Mouse (Mus musculus) myocyte (in vitro differentiated cells): ENCODE measurements around the gene Cd163. TPM values are rescaled to one million over a fixed set of nuclear protein-coding genes. Genes with fewer than 3 reads are reported as not detected.

ENCODE experiments used
- H3K27me3 ChIP-seq: one replicate; pipeline ENCODE4 v1.6.1; 2011; ENCODE audit not compliant: control insufficient read depth, insufficient read depth, insufficient read length
- H3K36me3 ChIP-seq: one replicate; pipeline ENCODE4 v1.6.1; 2011; ENCODE audit not compliant: control insufficient read depth, insufficient read depth
- H3K4me2 ChIP-seq: one replicate; pipeline ENCODE4 v1.6.1; 2011; ENCODE audit warnings: low read depth, control low read depth
- H3K4me3 ChIP-seq: one replicate; pipeline ENCODE4 v1.5.1; 2011; ENCODE audit warnings: mild to moderate bottlenecking, control low read depth, moderate library complexity
- H3K79me2 ChIP-seq: one replicate; pipeline ENCODE4 v1.6.1; 2011; ENCODE audit not compliant: control insufficient read depth, insufficient read depth
- H3ac ChIP-seq: one replicate; pipeline ENCODE4 v1.6.1; 2011; ENCODE audit not compliant: control insufficient read depth, insufficient read length
- CEBPB ChIP-seq: IDR thresholded peaks from 2 replicates; pipeline ENCODE4 v1.6.1; 2011; ENCODE audit warnings: mild to moderate bottlenecking, moderate library complexity; ENCODE audit not compliant: poor library complexity, insufficient read depth, severe bottlenecking
- E2F4 ChIP-seq: IDR thresholded peaks from one replicate; pipeline ENCODE4 v1.6.1; 2011; ENCODE audit warnings: mild to moderate bottlenecking, control low read depth, moderate library complexity; ENCODE audit not compliant: insufficient read depth
- MAX ChIP-seq: IDR thresholded peaks from one replicate; pipeline ENCODE4 v1.6.1; 2011; ENCODE audit warnings: low read depth, mild to moderate bottlenecking, control low read depth
- MYOD1 ChIP-seq, 3 experiments: IDR thresholded peaks; one replicate each; pipeline ENCODE4 v1.6.1; 2011; ENCODE audit warnings: control low read depth in 2 of 3, low read depth in 2 of 3, mild to moderate bottlenecking in 2 of 3, moderate library complexity in 1 of 3; ENCODE audit not compliant: insufficient read length in 2 of 3, control insufficient read depth in 1 of 3
- MYOG ChIP-seq, 3 experiments: IDR thresholded peaks; one replicate each; pipeline ENCODE4 v1.6.1; 2011; ENCODE audit warnings: control low read depth in 2 of 3, low read depth in 2 of 3, mild to moderate bottlenecking in 2 of 3; ENCODE audit not compliant: insufficient read length in 2 of 3, control insufficient read depth in 1 of 3, insufficient read depth in 1 of 3
- POLR2A ChIP-seq: IDR thresholded peaks from one replicate; pipeline ENCODE4 v1.6.1; 2011; ENCODE audit warnings: low read depth, mild to moderate bottlenecking, control low read depth, moderate library complexity; ENCODE audit not compliant: insufficient read length
- POLR2AphosphoS2 ChIP-seq: IDR thresholded peaks from one replicate; pipeline ENCODE4 v1.6.1; 2011; ENCODE audit warnings: low read depth, control low read depth; ENCODE audit not compliant: insufficient read length
- REST ChIP-seq: IDR thresholded peaks from one replicate; pipeline ENCODE4 v1.6.1; 2011; ENCODE audit warnings: mild to moderate bottlenecking, control low read depth, moderate library complexity; ENCODE audit not compliant: insufficient read depth, insufficient read length
- SRF ChIP-seq: IDR thresholded peaks from one replicate; pipeline ENCODE4 v1.6.1; 2011; ENCODE audit warnings: low read depth; ENCODE audit not compliant: control insufficient read depth, insufficient read length
- TCF12 ChIP-seq: IDR thresholded peaks from one replicate; pipeline ENCODE4 v1.6.1; 2011; ENCODE audit warnings: mild to moderate bottlenecking, control low read depth; ENCODE audit not compliant: poor library complexity, insufficient read depth, severe bottlenecking
- TCF3 ChIP-seq: IDR thresholded peaks from one replicate; pipeline ENCODE4 v1.6.1; 2011; ENCODE audit warnings: low read depth, control low read depth; ENCODE audit not compliant: insufficient read length
- USF1 ChIP-seq: IDR thresholded peaks from one replicate; pipeline ENCODE4 v1.6.1; 2011; ENCODE audit warnings: low read depth, mild to moderate bottlenecking, control low read depth, moderate library complexity
- polyA plus RNA-seq: library from polyadenylated mRNA; unstranded; fragments of >200 nt; fragmentation: generic; extraction: Trizol; gene quantifications from one replicate; pipeline ENCODE4 v1.2.1, GENCODE M21; 2012; ENCODE audit warnings: missing spikeins

The Cd163 gene
- polyA plus RNA-seq, 1 experiment: 0.24 TPM

GRCm38 (mm10) chr6:124376311-124376710 is 71.9 kb downstream of the Cd163 start:
- H3K4me3 ChIP-seq: no peak overlapping the region
- no peak overlapping the region for H3K4me2 ChIP-seq
- H3K79me2 ChIP-seq: no peaks in the 10 kb centered on the region

GRCm38 (mm10) chr6:124377494-124378255 is 73.2 kb downstream of the Cd163 start:
- H3ac ChIP-seq: no peak overlapping the region
- no peaks in the 10 kb centered on the region for H3K79me2 ChIP-seq
- H3K4me2 ChIP-seq: no peak overlapping the region
- no peak overlapping the region for H3K4me3 ChIP-seq
- no peaks in the 10 kb centered on the region for H3K27me3 ChIP-seq
- no peaks in the 10 kb centered on the region for H3K36me3 ChIP-seq
- no peak for TF ChIP-seq MAX
- no peak for TF ChIP-seq USF1
- no peak for TF ChIP-seq POLR2A
- no peak for TF ChIP-seq REST
- TF ChIP-seq TCF12: no peak
- TF ChIP-seq E2F4: no peak
- no peak for TF ChIP-seq TCF3
- TF ChIP-seq POLR2AphosphoS2: no peak
- no peak for TF ChIP-seq CEBPB
- no peak for TF ChIP-seq MYOD1 (IDR thresholded peaks at IDR 0.05; ENCODE audit: control insufficient read depth in 1 of 3, insufficient read length in 2 of 3, low read depth in 2 of 3)
- TF ChIP-seq SRF: no peak
- no peak for TF ChIP-seq MYOG (IDR thresholded peaks at IDR 0.05; ENCODE audit: control insufficient read depth in 1 of 3, insufficient read depth in 1 of 3, insufficient read length in 2 of 3, low read depth in 2 of 3)

More at GRCm38 (mm10) chr6:124376311-124376710, 71.9 kb downstream of the Cd163 start:
- no peaks in the 10 kb centered on the region for H3K36me3 ChIP-seq
- no peaks in the 10 kb centered on the region for H3K27me3 ChIP-seq
- no peak overlapping the region for H3ac ChIP-seq
- no peak for TF ChIP-seq TCF12
- TF ChIP-seq CEBPB: no peak
- no peak for TF ChIP-seq SRF
- TF ChIP-seq MYOG (IDR thresholded peaks at IDR 0.05; ENCODE audit: control insufficient read depth in 1 of 3, insufficient read depth in 1 of 3, insufficient read length in 2 of 3, low read depth in 2 of 3): no peak
- TF ChIP-seq REST: no peak
- TF ChIP-seq POLR2AphosphoS2: no peak
- no peak for TF ChIP-seq E2F4
- no peak for TF ChIP-seq USF1
- TF ChIP-seq TCF3: no peak
- no peak for TF ChIP-seq MYOD1 (IDR thresholded peaks at IDR 0.05; ENCODE audit: control insufficient read depth in 1 of 3, insufficient read length in 2 of 3, low read depth in 2 of 3)
- no peak for TF ChIP-seq POLR2A
- TF ChIP-seq MAX: no peak

- Histone ChIP-seq H3K4me3 (no peak overlapping the region), H3K79me2 (no peaks in the 10 kb centered on the region), H3ac (no peak overlapping the region), H3K27me3 (no peaks in the 10 kb centered on the region), H3K4me2 (no peak overlapping the region), H3K36me3 (no peaks in the 10 kb centered on the region)
- TF ChIP-seq CEBPB (no peak), MYOG (IDR thresholded peaks at IDR 0.05; ENCODE audit: control insufficient read depth in 1 of 3, insufficient read depth in 1 of 3, insufficient read length in 2 of 3, low read depth in 2 of 3) (no peak), MYOD1 (IDR thresholded peaks at IDR 0.05; ENCODE audit: control insufficient read depth in 1 of 3, insufficient read length in 2 of 3, low read depth in 2 of 3) (no peak), POLR2AphosphoS2 (no peak), E2F4 (no peak), POLR2A (no peak), REST (no peak), TCF3 (no peak), MAX (no peak), SRF (no peak), TCF12 (no peak), USF1 (no peak)
These were observed 74.9 kb downstream of the Cd163 start for GRCm38 (mm10) chr6:124379331-124379730.

Other genes with a start within 250 kb of the Cd163 start
- not detected for gene Vmn2r27, start 72.8 kb upstream of the Cd163 start, polyA plus RNA-seq
- 33.4 TPM for gene Pex5, start 110.4 kb downstream of the Cd163 start, polyA plus RNA-seq
- 2.2 TPM for gene Clstn3, start 160.1 kb downstream of the Cd163 start, polyA plus RNA-seq
- 1.2 TPM for gene C1rl, start 188.5 kb downstream of the Cd163 start, polyA plus RNA-seq
- 1.9 TPM for gene C1ra, start 207.7 kb downstream of the Cd163 start, polyA plus RNA-seq
- gene C1s1, start 237.7 kb downstream of the Cd163 start, polyA plus RNA-seq: 0.24 TPM